Comparison of ENCODE assay signal across 10 mouse cellular contexts in the genomic region with DNA sequence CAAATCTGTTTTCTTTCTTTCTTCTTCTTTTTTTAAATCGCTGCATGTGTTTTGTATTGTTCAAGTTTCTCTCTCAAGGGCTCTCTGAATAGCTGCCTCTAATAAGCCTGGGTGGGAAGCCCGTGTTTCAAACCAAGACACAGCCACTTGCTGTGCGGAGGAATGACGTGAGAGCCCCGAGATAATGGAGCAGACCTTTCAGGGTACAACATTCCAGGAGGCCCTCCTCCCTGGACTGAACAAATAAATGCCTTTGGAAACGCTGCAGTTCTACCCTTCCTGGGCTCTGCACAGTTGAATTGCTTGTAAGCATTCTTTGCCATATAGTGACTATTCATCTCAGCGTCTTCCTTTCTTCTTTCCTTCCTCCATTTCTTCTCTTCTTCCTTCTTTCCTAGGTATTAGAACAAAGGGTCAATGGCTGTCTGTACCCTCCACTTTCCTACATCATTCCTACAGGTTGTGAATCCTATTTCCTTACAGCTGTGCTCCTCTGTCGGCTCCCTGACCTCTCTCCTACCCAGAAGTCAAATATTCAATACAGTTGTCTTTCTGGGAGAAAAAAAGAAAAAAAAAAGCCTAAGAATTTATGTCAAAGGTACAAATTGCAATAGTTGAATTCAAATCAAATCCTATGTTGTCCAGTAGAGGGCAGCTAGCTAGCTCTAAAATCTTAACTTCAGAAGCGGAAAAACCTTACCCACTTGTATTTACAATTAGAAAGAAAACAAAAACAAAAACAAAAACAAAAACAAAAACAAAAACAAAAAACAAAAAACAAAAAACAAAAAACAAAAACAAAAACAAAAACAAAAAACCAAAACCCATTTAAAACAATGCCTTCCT.
DNase-seq lines count a peak whose midpoint lies in the region; ATAC-seq and TF ChIP-seq lines count a peak whose summit lies in the region.
"Had no signal": no experiment of that assay in that cellular context is flagged by ENCODE, and none has a peak within 500 bp of the region (broad histone marks: within the 10 kb centered on the region; RNA-seq: fewer than 3 reads in every experiment).

No protein-coding gene starts in this region.

- peaks cover 9% of the 10 kb centered on the region; the same call in 1 of the 2 replicates for H3K4me1 ChIP-seq in heart, embryonic 11.5 days (ENCODE audit: control insufficient read depth, insufficient read depth, low read length)
- peaks cover 5% of the 10 kb centered on the region; the same call in 1 of the 2 replicates for H3K4me1 ChIP-seq in midbrain, embryonic 15.5 days

- no peaks in the 10 kb centered on the region for H3K36me3 ChIP-seq in heart, embryonic 11.5 days (ENCODE audit: control insufficient read depth, insufficient read depth, low read length)
- no peaks in the 10 kb centered on the region for H3K36me3 ChIP-seq in midbrain, embryonic 15.5 days (replicated peaks)

- no peak overlapping the region for H3K4me3 ChIP-seq in heart, embryonic 11.5 days (ENCODE audit: low read depth, low read length)
- H3K4me3 ChIP-seq in midbrain, embryonic 15.5 days, result no peak overlapping the region

- no peak for DNase-seq in heart, adult 9 months (ENCODE audit: low spot score in 2 of 2)
- peak; percentile 94 for DNase-seq in brain, embryonic 14.5 days (ENCODE audit: low read depth)
- peak; percentile 7 for DNase-seq in heart, postnatal 4 days
- no peak for DNase-seq in thymus, postnatal 25 days
- no peak for DNase-seq in kidney, postnatal 36 days
- DNase-seq: cerebellum, adult 9-10 months had no signal

- H3K27ac ChIP-seq in heart, embryonic 11.5 days (ENCODE audit: low read depth, low read length), result peak overlapping the region; percentile 18; the same call in 1 of the 2 replicates
- H3K27ac ChIP-seq in midbrain, embryonic 15.5 days, result no peak overlapping the region
- H3K27ac ChIP-seq: liver, embryonic 14.5 days had no signal

- WGBS in heart, embryonic 11.5 days (ENCODE audit: insufficient replicate concordance), result 31% methylated on average over 9 of the region's 9 CpGs
- WGBS in midbrain, embryonic 15.5 days, result 13% methylated on average over 9 of the region's 9 CpGs

- H3K4me2 ChIP-seq in heart, embryonic 11.5 days, result peak overlapping the region; percentile 31
- no peak overlapping the region for H3K4me2 ChIP-seq in midbrain, embryonic 15.5 days

- H3K27me3 ChIP-seq in heart, embryonic 11.5 days (ENCODE audit: control insufficient read depth, insufficient read depth, low read length), result no peaks in the 10 kb centered on the region
- no peaks in the 10 kb centered on the region for H3K27me3 ChIP-seq in midbrain, embryonic 15.5 days (replicated peaks)

- TF ChIP-seq POLR2A in brain, embryonic 14.5 days (IDR thresholded peaks at IDR 0.05; ENCODE audit: borderline replicate concordance, extremely low read depth, insufficient read depth, insufficient read length, poor library complexity, severe bottlenecking), result no peak

- 0 out of 2 replicates have a peak overlapping the region, but pooled peaks have one; percentile 22 for H3K9ac ChIP-seq in heart, embryonic 11.5 days (ENCODE audit: low read depth, low read length)
- no peak overlapping the region for H3K9ac ChIP-seq in midbrain, embryonic 15.5 days
- H3K9ac ChIP-seq: liver, embryonic 14.5 days had no signal

- TF ChIP-seq CTCF in brain, embryonic 14.5 days (IDR thresholded peaks at IDR 0.05; ENCODE audit: borderline replicate concordance, extremely low read depth, insufficient read depth, insufficient read length), result no peak

- no peaks in the 10 kb centered on the region for H3K9me3 ChIP-seq in heart, embryonic 11.5 days (replicated peaks; ENCODE audit: control insufficient read depth, low read length)
- H3K9me3 ChIP-seq in midbrain, embryonic 15.5 days, result no peaks in the 10 kb centered on the region

- no peak; the same call in 1 of the 2 replicates for ATAC-seq in heart, embryonic 11.5 days (replicated peaks; ENCODE audit: insufficient number of reproducible peaks, low FRiP score, low TSS enrichment)
- peak; percentile 81; the same call in 1 of the 2 replicates for ATAC-seq in midbrain, embryonic 15.5 days (replicated peaks)
- no peak for ATAC-seq in frontal cortex, adult (ENCODE audit: low TSS enrichment)

Comparison
In these comparisons a context has a peak if more than half of its experiments do, and no peak if none do; other contexts are left out.
1. DNase-seq: peak in brain, embryonic 14.5 days (single experiment) and heart, postnatal 4 days (single experiment); none in heart, adult 9 months (0 of 2), thymus, postnatal 25 days (single experiment) and kidney, postnatal 36 days (0 of 2).